Mouse (Mus musculus): ENCODE results near the gene Tenm3. TPM values are rescaled to one million over a fixed set of nuclear protein-coding genes. Genes with fewer than 3 reads are reported as not detected.
"Not testable (repeated sequence)": the region's sequence is repeated elsewhere in the genome, so short reads cannot be mapped to it uniquely, and the experiment has no call there.

Tenm3 gene
- polyA plus RNA-seq, 1 experiment from 2014 or later: 43.7 TPM

- H3K27ac ChIP-seq: not testable (repeated sequence)
These were observed 663.6 kb downstream of the Tenm3 start for GRCm38 (mm10) chr8:48180146-48180545.

GRCm38 (mm10) chr8:48178993-48179392 is 664.8 kb downstream of the Tenm3 start:
- no peak overlapping the region for H3K27ac ChIP-seq
- 6% methylated on average over 4 of the region's 4 CpGs for WGBS
- H3K9ac ChIP-seq: no peak overlapping the region
- no peaks in the 10 kb centered on the region for H3K4me1 ChIP-seq (replicated peaks; ENCODE audit: control insufficient read depth, insufficient read depth, low read length)
- no peaks in the 10 kb centered on the region for H3K36me3 ChIP-seq (replicated peaks; ENCODE audit: control insufficient read depth, insufficient read depth)
- no peaks in the 10 kb centered on the region for H3K27me3 ChIP-seq (ENCODE audit: control insufficient read depth, insufficient read depth, low read length)
- ATAC-seq (ENCODE audit: low FRiP score) (no peak), DNase-seq (ENCODE audit: low spot score) (no peak)
- H3K9me3 ChIP-seq (ENCODE audit: control insufficient read depth, low read length): no peaks in the 10 kb centered on the region
- H3K4me3 ChIP-seq (replicated peaks; ENCODE audit: low read length): no peak overlapping the region
- H3K4me2 ChIP-seq (replicated peaks): no peak overlapping the region

More at GRCm38 (mm10) chr8:48180146-48180545, 663.6 kb downstream of the Tenm3 start:
- not testable (repeated sequence) for DNase-seq (ENCODE audit: low spot score); H3K9me3 ChIP-seq (ENCODE audit: control insufficient read depth, low read length); H3K27me3 ChIP-seq (ENCODE audit: control insufficient read depth, insufficient read depth, low read length); H3K4me3 ChIP-seq (replicated peaks; ENCODE audit: low read length); ATAC-seq (ENCODE audit: low FRiP score); H3K36me3 ChIP-seq (replicated peaks; ENCODE audit: control insufficient read depth, insufficient read depth); H3K4me2 ChIP-seq (replicated peaks); H3K4me1 ChIP-seq (replicated peaks; ENCODE audit: control insufficient read depth, insufficient read depth, low read length); H3K9ac ChIP-seq
- 96% methylated on average over 9 of the region's 9 CpGs for WGBS

- no peaks in the 10 kb centered on the region for H3K9me3 ChIP-seq (ENCODE audit: control insufficient read depth, low read length)
- no peak overlapping the region for H3K4me2 ChIP-seq (replicated peaks)
- no peaks in the 10 kb centered on the region for H3K4me1 ChIP-seq (replicated peaks; ENCODE audit: control insufficient read depth, insufficient read depth, low read length)
- no peak overlapping the region for H3K4me3 ChIP-seq (replicated peaks; ENCODE audit: low read length)
- WGBS: 97% methylated on average over 1 of the region's 1 CpGs
- no peak overlapping the region for H3K27ac ChIP-seq
- no peak overlapping the region for H3K9ac ChIP-seq
- H3K36me3 ChIP-seq (replicated peaks; ENCODE audit: control insufficient read depth, insufficient read depth): no peaks in the 10 kb centered on the region
- H3K27me3 ChIP-seq (ENCODE audit: control insufficient read depth, insufficient read depth, low read length): no peaks in the 10 kb centered on the region
- ATAC-seq (ENCODE audit: low FRiP score): no peak
- no peak for DNase-seq (ENCODE audit: low spot score)
These were observed 665.9 kb downstream of the Tenm3 start for GRCm38 (mm10) chr8:48177876-48178275.

All from hindbrain, embryonic 14.5 days (tissue).